Mouse (Mus musculus) cerebellum, postnatal 36 days (tissue): ENCODE data around the gene Rad51b.

Source experiments
- DNase-seq, 2 experiments: peaks; one replicate each; pipeline ENCODE4 v3.0.0; 2021 to 2022; ENCODE audit warnings: mixed read lengths in 2 of 2

Rad51b gene

DNA sequence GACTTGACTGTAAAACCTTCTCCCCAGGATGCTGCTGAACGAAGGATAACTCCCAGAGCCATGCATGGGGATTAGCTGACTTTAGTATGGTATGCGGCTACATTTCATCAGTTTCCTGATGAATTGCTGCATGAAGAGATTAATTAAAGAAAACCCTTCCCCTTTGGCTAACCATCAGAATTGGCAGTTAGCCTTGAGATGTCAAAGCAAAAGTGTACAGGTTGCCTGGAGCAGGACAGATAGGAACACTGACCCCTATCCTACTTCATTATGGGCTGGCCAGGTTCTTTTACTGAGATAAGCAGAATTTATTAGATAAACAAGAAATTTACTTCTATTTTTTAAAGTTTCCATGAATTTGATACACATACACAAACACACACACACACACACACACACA lies 85.3 kb downstream of the Rad51b start:
- DNase-seq, result no peak

DNA sequence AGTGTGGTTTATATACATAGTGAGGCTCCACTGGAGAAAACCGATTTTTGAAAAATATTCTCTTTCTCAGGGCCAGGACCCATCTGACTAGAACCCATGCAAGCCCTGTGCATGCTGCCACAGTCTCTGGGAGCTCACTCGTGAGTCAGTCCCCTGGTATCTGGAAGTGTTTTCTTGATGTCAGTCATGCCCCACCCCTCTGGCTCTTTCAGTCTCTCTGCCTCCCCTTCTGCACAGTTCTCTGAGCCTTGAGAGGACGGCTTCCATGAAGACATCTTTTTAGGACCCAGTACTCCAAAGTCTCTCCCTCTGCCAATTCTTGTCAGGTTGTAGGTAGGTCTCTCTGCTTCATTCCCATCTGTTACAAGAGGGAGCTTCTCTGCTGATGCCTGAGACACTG lies 86.5 kb downstream of the Rad51b start:
- no peak for DNase-seq

DNA sequence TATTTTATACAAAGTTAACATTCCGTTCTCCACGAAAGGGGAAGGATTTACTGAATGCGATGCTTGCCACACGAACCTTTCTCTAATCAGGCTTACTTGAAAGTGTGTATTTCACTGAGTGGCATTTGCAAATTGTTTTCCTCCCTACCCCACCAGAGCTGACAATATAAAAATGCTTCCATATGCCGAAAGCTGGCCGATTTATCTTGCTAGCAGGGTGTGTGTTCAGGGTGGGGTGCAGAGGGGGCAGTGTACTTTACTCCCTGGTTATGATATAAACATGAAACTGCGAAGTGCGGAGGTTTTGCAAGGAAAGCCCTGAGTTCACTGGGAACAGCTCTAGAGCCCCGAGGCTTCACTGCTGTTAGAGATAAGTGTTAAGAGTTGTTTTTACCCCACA lies 87.7 kb downstream of the Rad51b start:
- no peak for DNase-seq

DNA sequence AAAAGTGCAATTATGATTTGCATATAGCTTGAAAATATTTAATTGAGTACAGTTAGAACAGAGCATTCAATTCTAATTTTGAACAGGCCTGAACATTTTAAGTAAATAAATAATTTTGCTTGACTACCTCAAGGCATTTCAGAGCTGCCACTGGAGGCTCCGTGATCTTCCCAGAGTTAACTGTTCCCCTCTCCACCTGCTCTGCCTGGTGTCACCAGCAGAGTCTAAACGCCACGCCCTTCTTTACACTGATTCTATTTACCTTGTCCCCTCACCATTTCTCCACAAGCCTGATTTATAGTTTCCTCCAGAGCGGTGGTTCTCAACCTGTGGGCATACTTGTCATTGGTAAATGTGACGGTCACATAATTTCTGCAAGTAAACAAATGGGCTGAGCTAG lies 88.1 kb downstream of the Rad51b start:
- no peak for DNase-seq

DNA sequence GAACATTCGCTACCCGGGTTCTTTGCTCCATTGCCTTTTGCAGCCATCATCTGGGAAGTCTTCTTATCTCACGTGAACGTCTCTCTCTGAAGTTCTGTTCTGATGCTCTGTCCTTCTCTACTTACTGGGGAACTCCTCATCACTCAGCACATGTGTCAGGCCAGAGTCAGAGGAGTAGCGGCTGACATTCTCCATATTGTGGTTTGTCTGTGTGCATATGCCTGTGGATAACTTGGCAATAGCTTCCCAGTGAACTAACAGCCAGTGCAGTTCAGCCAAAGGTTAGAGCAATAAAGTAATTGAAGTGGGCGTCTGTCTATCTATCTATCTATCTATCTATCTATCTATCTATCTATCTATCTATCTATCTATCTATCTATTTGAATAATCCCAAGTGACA lies 90.8 kb downstream of the Rad51b start:
- DNase-seq, result no peak

DNA sequence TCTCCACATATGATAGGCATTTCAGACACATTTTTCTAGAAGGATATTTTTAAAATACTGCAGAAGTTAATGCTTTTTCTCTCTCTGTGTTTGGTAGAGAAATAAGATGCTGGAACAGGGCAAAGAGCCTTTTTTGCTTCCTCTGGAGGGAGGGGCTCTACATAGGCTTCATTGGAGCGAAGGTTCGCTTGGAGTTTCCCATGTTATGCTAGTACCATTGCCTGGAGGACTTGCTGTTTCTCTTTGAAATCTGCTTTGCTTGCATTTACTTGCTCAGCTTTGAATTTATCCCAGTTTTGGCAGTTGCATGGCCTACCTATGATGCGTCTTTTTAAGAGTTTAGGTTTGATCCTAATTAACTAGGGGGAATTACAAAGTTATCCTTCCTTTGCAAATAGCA lies 92.2 kb downstream of the Rad51b start:
- DNase-seq, result no peak

DNA sequence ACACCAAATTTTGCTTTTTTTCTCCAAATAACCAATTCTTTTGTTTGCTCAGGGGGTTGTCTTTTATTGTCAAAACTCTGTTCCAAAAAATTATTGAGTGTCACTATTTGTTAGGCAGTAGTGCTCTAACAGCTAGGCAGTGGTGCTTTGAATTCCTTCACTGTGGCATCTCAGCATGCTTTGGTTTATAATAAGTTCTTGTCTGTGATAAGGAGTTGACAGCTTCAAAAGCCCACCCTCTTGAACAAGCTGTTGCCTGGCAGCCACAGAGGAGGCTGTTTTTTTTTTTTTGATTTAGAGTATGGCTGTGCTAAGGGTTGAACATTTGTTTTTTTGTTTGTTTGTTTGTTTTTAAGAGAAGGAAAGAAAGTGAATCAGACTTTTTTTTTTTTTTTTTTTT lies 92.9 kb downstream of the Rad51b start:
- DNase-seq, result no peak

DNA sequence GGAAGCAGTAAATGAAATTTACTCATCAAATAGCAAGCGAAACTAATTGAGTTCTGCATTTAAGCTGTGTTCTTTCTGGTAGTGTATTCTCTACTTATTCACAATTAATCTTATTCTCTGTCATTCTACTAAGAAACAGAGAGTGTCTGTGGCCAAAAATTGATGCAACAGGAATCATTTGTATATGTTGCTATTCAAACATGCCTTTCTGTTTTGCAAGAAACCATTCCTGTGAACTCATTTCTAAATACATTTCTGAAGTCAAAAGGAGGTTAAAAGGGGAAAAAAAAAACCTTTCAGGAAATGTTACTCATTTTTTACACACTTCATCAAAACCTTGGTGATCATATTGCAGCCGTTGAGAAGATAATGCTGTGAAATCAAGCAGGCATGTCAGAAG lies 96.6 kb downstream of the Rad51b start:
- no peak for DNase-seq

DNA sequence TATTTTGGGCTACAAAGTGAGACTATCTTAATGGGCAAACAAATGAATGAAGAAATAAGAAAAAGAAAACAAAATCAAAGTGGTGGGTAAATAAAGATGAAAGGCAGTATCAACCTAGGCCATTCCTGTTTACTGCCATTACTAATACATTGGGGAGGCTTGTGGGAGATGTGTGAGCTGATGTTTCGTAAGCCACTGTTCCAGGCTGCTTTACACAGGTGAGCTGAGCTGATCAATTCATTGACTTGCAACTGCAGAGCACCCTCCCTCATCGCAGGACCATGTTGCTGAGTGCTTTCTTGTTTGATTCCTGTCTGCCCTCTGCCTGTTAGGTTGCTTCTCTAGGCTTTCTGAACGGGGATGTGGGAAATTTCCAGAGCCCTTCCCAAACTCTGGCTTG lies 106.9 kb downstream of the Rad51b start:
- DNase-seq, result no peak

DNA sequence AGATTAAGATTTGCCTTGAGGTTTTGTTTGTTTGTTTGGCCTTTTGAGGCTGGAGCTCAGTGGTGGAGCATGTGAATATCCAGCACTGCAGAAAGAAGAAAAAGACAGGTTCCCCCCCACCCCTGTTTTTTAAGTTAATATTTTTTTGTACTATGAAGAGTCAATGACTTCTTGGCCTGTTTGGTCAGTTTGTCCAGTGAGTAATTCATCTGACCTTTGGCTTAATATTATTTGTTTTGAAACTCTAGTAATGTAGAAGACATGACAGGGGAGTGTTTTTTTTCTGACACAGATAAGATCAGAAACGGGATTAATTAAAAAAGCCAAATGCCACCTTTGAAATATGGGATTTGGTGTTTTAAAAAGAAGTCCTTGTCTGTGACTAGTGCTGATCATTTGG lies 107.4 kb downstream of the Rad51b start:
- DNase-seq, result no peak

DNA sequence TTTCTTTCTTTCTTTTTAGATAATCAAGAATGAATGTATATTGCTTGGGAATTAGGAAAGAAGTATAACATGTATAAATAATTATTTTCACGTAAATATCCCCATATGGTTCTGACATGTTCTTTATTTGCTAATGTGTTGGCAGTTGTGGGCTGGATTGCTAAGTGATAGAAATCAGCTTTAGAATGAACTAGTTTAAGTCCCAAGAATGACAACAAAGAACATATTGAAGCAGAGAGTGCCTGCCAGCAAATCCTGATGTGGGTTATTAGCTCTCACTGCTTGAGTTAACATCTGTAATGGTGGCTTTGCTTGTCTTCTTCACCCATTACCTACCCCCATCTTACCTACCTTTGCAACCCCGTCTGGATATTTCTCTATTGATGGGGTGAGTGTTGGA lies 111.6 kb downstream of the Rad51b start:
- DNase-seq, result no peak

DNA sequence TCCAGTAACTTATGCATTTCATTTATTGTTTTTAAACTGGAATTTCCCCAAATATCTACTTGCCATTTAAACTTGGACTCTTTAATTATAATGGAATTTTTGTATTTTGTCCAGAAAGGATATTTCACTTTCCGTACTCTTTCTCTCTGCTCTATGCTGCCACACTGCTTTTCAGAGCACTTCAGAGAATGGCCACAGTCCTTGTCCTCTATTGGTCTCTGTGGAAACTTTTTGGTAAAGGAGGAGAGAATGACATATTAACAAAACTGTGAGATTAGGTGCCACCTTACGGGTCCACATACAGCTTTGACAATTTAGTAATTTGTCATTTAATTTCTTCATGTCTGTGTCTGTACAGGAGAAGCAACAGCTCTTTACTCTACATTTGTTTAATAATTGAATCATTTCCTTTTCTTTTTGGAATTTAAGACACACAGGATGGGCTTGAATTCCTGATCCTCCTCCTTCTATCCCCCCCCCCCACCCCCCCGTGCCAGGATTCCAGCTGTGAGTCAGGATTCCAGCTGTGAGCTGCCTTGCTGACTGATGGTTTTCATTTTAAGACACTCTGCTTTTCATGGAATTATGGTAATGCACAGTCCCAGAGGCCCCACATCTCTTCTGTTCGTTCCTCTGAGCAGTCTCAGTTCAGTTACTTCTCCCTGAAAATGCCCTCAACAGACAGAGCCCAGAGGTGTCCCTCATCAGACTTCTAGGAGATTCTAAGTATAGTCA lies 112.2 kb downstream of the Rad51b start:
- DNase-seq, result no peak

DNA sequence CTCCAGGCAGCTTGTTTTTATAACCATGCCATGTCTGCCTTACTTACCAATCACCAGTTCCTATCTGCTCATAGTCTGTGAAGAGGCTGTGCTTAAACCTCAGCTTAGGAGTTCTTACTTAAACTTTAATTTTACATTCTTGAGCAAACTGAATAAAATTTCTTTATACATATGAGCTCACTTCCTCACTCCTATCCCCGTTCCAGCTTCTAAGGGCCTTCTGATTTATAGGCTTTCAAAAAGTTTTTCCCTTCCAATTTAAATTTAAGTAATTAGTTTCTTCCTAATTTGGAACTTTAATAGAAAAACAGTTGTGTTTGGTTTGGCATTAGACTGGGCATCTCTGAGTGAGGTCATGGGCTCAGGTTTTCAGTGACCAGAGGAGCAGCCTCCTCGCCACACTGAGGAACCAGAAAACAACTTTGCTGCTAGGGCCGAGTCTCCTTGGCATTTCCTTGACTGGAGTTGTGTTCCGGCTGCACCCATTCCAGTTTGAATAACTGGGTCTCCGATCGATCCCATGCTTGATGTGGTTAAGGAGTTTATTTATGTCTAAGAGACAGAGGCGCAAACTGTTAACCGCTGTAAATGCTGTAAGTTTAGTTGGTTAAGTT lies 115.9 kb downstream of the Rad51b start:
- DNase-seq, result no peak

DNA sequence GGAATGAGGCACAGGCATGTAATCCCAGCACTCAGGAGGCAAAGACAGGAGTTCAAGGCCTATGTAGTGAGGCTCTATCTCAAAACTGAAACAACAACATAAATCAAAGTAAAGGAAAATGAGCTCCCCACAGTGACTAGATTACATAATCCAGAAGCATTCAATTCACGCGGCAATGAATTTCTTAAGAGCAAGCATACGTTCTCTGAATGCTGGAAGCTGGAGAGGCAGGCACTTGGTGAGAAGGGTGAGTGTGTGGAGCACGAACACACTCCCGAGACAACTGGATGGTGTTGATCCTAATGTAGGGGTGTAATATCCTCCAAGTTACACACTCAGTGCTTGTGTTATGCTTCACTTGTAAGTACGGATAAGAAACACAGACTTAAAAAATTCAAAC lies 120.3 kb downstream of the Rad51b start:
- no peak for DNase-seq

DNA sequence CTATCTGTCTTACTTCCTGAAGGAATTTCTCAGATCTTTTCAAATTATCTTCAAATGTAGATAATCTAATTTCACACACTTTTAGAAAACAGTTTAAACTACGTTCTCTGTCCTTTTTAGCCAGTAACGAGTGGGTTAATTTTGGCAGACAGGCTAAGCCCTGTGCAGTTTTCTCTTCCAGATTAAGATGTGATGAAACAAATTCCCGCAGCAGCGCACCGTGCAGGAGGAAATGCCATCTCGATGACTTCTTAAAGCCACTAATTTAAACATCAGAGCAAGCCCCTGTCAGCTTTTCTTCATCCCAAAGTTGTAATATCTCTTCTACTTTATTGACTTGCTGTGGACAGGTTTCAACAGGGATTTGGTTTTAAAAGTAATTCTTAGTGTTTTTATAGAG lies 123.5 kb downstream of the Rad51b start:
- DNase-seq, result no peak

DNA sequence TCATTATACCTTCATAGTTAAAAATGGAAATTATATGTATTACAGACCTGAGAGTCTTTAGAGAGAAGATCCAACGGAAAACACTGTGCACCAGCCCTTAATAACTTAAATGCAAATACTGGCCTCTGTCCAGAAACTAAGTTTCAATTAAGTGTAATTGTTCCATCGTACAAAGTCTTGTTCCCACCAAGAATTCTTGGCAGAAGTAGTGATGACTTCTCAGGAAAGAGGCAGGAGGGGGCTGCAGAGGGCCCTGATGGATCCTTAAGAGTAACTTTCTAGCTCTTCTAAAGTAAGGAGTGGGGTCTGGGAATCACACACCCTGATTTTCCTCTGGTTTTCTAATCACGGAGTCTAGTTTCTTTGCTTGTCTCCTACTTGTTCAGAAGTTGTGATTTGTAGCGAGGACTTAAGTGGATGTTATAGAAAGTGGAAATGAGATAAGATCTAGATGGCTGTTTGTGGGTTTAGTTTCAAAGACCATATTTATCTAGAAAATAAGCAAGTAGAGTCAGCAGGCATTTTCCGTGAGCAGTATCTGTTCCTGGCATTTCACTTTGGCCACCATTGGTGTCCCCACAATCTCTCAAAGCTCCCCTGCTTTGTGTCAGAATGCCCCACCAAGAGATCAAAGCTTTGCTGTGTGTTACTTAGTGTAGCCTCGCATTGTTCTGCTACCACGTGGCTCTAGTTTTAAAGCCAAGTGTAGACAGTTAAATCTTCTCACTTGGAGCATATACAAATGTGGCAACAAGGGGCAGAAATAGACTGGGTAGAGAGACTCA lies 132.6 kb downstream of the Rad51b start:
- no peak for DNase-seq

DNA sequence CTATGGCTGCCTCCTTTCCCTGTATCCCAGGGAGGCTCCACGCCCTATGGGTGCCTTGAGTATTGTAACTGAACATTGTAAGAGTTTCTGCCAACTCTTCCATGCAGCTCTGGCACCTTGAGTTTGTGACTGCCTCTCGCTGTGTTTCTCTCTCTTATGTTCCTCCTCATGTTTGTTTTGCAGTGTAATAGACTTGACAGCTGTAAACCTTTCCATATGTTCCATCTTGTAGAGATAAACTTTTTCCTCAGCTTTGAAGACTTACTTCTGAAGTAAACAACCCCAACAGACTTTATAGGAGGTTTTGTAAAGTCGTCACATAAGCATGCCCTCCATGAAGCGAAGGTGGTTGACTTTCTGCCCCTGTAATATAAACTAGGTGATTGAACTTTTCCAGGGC lies 134.1 kb downstream of the Rad51b start:
- DNase-seq, result no peak

DNA sequence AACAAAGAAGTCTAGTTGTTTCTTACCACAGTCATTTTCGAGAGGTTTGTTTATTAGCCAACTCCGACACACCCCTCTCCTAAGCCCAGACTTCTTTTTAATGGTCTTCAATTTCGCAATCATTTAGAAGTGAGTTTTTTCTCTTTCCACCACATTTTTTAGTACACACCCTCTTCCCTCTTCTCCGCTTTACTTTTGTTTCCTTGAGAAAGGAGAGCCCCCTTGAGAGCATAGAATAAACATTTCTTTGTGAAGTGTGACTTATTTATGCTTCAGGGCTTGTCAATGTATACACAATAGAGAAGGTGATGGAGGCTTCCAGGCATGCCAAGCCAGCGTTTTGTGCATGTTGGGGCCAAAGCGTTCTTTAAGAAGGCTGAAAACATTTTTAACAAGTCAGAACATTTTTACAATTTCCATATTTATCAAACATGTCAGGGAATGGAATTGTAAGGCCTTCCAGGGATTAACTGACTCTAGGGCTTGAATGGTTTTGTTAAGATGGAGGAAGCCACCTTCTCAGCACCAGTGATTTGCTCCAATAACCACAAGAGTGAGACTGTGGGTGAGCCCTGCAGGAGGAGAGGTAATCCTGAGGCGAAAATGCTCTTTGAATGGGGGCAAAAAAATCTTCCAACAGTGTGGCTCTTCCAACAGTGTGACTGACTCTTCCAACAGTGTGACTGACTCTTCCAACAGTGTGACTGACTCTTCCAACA lies 136.8 kb downstream of the Rad51b start:
- no peak for DNase-seq

DNA sequence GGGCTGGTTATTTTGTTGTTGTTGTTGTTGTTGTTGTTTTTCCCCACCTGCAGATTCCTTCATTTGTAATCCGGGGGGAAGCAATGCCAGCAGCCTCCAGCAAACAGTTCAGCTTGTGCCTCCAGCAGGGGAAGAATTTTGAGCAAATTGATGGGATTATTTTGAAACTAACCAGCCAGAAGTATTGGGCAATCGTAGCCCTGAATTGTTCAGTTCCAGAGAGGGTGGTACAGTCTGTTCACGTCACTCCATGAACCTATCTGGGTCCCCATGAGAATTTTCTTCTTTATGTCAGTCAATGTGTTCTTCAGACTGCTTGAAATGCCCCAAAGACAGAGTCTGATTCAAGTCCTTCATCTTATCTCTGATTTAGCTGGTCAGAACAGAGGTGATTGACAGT lies 138.4 kb downstream of the Rad51b start:
- DNase-seq, result no peak

DNA sequence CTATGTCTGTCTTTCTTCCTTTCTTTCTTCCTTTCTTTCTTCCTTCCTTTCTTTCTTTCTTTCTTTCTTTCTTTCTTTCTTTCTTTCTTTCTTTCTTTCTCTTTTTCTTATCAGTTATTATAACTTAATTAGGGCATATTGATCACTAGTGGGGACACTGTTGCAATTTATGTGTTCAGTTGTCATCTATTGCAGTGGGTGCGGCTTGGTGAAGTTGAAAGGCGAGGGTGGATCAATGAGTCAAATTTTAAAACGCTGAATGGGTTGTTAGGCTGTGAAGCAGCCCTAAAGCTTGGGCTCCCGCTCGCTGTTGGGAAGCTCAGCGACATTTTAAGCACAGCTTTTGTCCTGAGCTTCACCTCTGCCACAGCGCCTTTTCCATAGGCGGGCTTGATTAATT lies 139.0 kb downstream of the Rad51b start:
- no peak for DNase-seq

DNA sequence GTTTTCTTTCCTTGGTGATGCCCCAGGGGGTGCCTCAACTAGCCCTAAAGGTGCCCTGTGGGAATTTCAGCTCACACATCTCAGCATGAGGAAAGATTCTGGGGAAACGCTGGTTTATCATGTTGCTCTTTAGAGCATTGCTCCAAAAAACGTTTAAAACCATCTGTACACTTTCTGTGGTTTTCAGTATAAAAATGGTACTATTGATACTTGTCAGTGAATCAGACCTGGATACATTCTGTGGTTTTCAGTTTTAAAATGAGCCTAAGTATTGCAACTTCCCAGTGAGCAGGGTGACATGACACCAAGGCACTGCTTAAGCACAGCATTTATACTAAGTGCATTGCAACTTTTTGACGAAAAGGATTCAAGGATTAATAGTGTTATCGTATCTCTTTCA lies 139.8 kb downstream of the Rad51b start:
- DNase-seq, result no peak

DNA sequence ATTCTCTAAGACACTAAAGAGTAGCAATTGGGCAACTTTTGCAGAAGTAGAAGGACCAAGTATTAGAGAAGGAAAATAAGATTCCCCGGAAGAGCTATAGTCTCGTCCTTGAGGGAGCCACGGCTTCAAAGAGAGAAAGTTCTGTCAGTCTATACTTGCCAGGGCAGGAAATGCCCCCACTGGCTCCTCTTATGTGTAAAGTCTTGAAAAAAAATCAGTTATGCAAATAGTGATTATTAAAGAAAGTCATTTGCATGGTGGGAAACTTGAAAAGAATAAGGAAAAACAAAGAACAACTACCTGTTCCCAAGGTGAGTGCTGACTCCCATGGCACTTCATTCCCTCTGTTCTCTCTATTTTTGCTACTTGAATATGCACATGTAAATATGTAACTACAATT lies 140.5 kb downstream of the Rad51b start:
- no peak for DNase-seq

DNA sequence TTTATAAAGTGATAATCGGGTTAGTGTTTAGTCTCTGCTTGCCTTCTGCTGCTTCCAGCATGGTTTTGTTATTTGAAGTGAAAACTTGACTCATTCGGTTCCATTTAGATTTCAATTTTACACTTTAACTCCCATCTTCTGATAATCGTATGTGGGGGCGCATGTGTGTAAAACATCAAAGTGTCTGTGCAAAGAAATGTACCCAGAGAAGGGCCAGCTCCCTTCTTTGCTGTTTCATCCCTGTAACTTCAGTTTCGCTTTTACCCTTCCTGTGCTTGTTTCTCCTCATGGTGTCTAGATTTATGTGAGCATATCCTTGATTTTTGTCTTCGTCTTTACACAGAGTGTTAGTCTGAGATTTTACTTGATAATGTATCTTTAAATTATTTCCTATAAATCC lies 142.9 kb downstream of the Rad51b start:
- no peak for DNase-seq
